Mouse (Mus musculus) thymus, adult 18-20 months (tissue): ENCODE measurements around the gene Ttc9b.

Experiments used
- DNase-seq, 2 experiments: peaks; one replicate each; pipeline ENCODE4 v3.0.0; 2022; ENCODE audit warnings: mixed read lengths in 2 of 2

Ttc9b gene

GRCm38 (mm10) chr7:27644471-27644870 lies 9.2 kb upstream of the Ttc9b start:
- no peak for DNase-seq

GRCm38 (mm10) chr7:27646516-27646915 lies 7.2 kb upstream of the Ttc9b start:
- DNase-seq, result no peak

- DNase-seq, result no peak
Observed at GRCm38 (mm10) chr7:27647281-27648002, 6.3 kb upstream of the Ttc9b start.

GRCm38 (mm10) chr7:27649723-27650122 lies 4.0 kb upstream of the Ttc9b start:
- no peak for DNase-seq

- DNase-seq, result peak in 1 of 2 experiments; percentile 21
Observed at GRCm38 (mm10) chr7:27650949-27651348, 2.8 kb upstream of the Ttc9b start.

- no peak for DNase-seq
Observed at GRCm38 (mm10) chr7:27654607-27655276, 1.0 kb downstream of the Ttc9b start.

GRCm38 (mm10) chr7:27655545-27655944 lies 1.8 kb downstream of the Ttc9b start:
- no peak for DNase-seq

- DNase-seq, result no peak
Observed at GRCm38 (mm10) chr7:27656600-27656999, 2.9 kb downstream of the Ttc9b start.

GRCm38 (mm10) chr7:27657824-27658395 lies 4.2 kb downstream of the Ttc9b start:
- no peak for DNase-seq

- DNase-seq, result no peak
Observed at GRCm38 (mm10) chr7:27658712-27659663, 5.3 kb downstream of the Ttc9b start.

- no peak for DNase-seq
Observed at GRCm38 (mm10) chr7:27662038-27662437, 8.3 kb downstream of the Ttc9b start.

- DNase-seq, result no peak
Observed at GRCm38 (mm10) chr7:27673064-27673574, 19.4 kb downstream of the Ttc9b start.

GRCm38 (mm10) chr7:27673575-27674131 lies 19.9 kb downstream of the Ttc9b start:
- DNase-seq, result peak in 1 of 2 experiments; percentile 30

- no peak for DNase-seq
Observed at GRCm38 (mm10) chr7:27674195-27674521, 20.4 kb downstream of the Ttc9b start.

- DNase-seq, result peak; percentile 89 to 91
Observed at GRCm38 (mm10) chr7:27674522-27675221, 21.0 kb downstream of the Ttc9b start, which contains the start of gene Map3k10. Gene Map3k10 (minus strand): TSS chr7:27674598.

GRCm38 (mm10) chr7:27675222-27675612 lies 21.5 kb downstream of the Ttc9b start:
- no peak for DNase-seq

- no peak for DNase-seq
Observed at GRCm38 (mm10) chr7:27683218-27683617, 29.5 kb downstream of the Ttc9b start.

- DNase-seq, result no peak
Observed at GRCm38 (mm10) chr7:27685220-27685619, 31.5 kb downstream of the Ttc9b start.

GRCm38 (mm10) chr7:27685681-27686080 lies 32.0 kb downstream of the Ttc9b start:
- DNase-seq, result no peak

GRCm38 (mm10) chr7:27687043-27687442 lies 33.3 kb downstream of the Ttc9b start:
- DNase-seq, result no peak

- no peak for DNase-seq
Observed at GRCm38 (mm10) chr7:27687836-27688235, 34.1 kb downstream of the Ttc9b start.
